Mouse (Mus musculus): ENCODE data around the gene Trip10.
"Not testable (repeated sequence)": the region's sequence is repeated elsewhere in the genome, so short reads cannot be mapped to it uniquely, and the experiment has no call there.

Trip10 gene

DNA sequence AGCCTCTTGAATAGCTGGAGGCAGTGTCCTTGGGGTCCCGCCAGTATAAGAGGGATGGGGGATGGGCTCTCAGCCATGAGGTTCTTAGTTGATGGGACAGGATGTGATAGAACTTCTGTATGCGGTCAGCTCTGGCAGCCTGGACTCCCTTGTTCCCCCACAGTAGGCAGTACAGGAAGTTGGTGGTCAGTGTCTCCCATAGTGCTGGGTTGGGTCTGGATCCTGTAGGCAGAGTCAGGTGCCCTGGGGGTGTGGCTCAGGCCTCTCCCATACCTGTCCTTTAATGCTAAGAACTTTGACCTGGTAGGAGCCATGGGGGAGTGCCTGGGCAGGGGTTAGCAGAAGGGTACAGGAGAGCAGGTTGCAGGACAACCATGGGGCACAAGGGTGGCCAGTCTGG lies 14.9 kb downstream of the Trip10 start:
- DNase-seq (ENCODE audit: low spot score), result no peak

DNA sequence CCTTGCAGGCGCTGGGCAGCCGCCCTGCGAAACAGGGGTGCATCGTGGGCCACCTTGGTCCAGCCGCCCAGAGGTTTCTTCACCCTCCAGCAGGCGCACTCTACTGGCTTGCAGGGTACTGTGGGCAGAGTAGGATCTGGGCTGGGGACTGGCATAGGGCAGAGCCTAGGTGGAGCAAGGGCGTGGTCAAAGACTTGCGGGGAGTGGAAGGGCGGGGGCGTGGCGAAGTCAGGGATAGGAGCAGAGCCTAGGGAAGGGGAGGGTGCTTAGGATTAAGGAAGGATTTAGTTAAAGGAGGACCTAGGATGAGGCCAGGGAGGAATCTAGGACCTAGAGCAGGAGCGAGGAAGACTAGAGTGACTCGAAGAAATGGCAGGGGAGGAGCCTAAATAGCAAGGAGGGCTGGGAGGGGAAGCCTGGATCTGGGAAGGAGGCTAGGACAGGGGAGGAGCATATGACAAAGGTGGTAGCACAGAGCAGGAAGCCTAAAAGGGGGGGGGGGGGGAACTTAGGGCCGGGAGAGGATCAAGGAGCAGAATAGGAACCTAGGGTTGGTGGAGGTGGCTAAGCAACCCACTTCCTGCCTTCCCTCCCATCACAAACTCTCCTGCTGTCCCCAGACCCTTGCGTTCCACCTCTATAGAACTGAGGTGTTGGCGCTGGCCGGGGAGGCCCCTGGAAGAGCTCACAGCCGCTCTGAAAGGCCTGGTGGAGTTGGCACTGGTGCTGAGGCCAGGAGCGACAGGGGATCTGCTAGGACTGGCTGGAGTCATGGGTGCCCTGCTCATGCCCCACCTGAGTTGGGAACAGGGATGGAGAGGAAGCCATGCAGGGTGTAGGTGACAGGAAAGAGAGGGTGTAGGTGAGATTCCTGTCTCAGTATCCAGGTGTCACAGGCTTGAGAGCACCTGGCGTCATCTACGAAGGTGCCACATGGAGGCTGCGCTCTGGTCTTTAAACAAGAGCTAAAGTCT lies 16.0 kb downstream of the Trip10 start:
- DNase-seq (ENCODE audit: low spot score), result peak; percentile 42

DNA sequence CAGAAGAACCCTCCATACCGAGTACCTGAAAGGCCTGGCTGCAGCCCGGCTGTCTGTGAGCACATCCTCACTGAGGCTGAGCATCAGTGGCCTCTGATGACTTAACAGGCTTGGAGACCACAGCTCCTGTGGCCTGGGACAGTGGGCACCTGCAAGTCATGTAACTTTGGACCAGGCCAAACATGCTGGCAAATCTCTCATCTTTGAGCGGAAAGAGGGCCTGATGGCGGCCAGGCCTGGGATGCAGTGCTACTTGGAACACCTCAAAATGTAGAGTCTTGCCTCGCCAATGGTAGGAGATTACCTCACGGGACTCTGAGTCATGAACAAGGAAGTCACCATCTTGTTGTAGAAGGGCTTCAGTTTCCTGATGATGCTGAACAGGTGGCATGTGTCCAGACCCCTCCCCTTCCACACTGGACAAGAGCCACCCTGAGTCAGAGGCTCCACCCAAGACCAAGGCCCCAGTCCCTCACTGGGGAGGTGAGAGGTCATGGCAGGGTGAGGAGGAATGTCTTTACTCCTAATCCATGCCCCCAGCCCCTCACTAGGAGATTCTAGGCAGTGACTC lies 18.4 kb downstream of the Trip10 start:
- DNase-seq (ENCODE audit: low spot score), result no peak

DNA sequence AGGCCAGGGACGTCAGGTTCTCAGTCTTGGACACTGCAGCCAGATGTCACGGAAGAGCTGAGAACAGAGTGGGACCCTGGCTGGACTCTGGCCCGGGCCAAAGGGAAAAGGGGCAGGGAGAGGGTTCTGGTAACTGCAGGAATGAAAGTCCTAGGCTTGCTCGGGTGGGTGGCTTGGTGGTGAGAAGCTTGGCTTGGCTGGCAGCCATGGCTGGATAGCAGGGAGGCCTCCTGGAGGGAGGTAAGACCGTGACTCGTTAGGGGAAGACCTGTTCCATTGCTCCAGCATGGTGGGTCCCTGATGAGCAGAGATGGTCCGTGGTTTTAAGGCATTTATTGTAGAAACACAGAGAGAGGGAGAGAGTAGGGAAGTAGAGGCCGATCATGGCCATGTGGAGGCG lies 22.0 kb downstream of the Trip10 start:
- no peak for DNase-seq (ENCODE audit: low spot score)

DNA sequence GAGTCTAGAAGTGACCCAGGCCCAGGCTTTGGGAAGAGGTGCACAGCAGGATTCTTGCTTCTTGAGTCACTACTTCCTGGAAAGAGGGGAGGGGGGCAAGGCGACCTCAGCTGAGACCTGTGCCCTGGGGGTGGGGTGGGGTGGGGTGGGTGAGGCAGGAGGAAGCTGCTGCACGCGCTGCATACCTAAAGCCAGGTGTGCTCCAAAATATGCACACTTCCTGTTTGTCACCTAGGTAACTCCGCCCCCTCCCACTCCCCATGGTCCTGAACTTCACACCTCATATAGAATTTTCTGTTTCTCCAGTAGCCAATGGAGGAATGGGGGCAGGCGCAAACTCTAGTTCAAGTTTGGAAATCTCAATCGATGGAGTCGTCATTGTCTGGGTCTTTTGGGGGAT lies 24.6 kb downstream of the Trip10 start:
- no peak for DNase-seq (ENCODE audit: low spot score)

DNA sequence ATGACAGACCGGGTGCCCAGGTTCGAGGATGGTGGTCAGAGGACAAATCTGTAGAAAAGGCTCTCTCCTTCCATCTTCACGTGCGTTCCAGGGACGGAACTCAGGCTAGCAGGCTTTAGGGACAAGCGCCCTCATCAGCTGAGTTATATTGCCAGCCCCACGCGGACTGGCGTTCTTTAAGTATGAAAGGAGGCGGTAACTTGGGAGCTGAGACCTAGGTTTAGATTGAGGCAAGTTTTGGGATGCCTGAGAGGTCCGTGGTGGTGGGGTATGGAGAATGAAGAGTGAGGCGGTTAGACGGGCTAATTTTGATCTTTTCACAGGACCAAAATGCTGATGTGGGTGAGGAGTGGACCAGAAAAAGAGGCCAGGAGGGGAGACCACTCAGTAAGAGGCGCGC lies 25.4 kb downstream of the Trip10 start:
- peak; percentile 25 for DNase-seq (ENCODE audit: low spot score)

DNA sequence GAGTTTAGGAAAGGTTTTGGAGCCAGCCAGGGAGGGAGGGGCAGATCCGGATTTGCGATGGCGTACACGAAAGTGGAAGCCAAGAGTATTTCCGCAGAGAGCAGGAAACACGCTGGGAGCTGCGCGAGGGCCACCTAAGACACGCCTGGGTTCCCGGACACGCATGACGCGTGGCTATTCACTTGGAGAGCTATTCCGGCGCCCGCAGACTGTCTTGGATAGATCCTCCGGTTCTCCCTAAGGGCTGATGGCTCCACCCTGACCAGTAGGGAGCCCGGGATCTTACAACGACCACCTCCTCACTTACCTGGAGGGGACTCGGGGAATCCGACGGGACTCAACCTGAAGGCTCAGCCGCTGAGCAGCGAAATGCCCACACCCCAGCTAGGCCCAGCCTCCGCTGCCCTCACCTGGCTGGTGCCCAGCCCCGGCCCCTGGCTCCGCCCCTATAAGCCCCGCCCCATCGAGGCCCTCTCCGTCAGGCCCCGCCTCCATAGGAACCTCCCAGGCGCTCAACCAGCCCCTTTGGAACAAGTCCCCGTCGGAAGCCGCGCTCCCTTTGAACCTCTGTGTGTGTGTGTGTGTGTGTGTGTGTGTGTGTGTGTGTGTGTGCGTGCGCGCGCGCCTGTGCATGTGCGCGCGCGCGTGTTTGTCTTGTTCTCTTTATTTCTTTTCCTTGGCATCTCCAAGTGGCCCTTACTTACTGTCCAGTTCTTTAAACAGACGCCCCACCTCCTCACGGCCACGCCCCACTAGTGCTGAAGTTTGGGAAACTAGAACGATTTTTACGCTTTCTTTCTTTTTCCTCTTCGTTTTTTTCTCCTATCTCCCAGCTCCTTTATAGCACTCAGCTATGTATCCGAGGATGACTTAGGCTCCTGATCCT lies 26.1 kb downstream of the Trip10 start:
- peak; percentile 59 for DNase-seq (ENCODE audit: low spot score)

DNA sequence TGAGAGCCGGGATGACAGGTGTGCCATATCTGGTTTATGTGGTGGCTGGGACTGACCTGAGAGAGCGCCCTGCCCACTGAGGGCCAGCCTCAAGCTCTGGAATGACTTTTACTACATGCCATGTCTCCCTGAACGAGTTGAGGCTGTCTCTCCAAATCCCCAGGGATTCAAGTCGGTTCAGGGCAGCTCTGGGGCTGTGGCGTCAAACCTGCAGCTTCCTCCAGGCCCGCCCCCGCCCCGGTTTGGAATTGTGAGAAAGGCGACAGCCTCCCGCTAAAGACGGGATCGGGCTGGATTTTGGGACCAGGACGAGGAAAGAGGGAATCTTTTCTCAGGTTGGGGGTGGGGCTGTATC lies 26.7 kb downstream of the Trip10 start:
- no peak for DNase-seq (ENCODE audit: low spot score)

DNA sequence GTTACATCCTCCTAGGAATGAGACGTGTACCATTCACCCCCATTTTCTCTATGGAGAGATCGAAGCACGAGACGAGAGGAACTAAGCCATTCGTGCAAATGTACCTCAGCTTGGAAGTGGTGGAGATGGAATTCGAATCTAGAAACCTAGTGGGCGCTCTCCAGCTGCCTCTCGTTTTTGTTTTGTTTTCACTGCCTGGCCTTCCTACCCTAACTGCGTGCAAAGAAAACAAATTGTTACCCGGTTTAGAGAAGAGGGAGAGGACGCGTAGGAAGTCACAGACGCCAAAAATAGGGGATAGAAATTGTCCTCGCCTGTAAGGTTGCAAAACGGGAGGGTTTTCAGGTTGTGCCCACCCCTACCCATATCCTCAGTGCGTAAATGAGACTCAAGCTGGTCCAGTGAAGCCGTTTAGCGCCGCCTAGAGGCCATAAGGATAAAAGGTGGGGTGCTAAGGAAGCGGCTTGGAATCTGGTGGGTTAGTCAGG lies 27.4 kb downstream of the Trip10 start:
- DNase-seq (ENCODE audit: low spot score), result peak; percentile 90

DNA sequence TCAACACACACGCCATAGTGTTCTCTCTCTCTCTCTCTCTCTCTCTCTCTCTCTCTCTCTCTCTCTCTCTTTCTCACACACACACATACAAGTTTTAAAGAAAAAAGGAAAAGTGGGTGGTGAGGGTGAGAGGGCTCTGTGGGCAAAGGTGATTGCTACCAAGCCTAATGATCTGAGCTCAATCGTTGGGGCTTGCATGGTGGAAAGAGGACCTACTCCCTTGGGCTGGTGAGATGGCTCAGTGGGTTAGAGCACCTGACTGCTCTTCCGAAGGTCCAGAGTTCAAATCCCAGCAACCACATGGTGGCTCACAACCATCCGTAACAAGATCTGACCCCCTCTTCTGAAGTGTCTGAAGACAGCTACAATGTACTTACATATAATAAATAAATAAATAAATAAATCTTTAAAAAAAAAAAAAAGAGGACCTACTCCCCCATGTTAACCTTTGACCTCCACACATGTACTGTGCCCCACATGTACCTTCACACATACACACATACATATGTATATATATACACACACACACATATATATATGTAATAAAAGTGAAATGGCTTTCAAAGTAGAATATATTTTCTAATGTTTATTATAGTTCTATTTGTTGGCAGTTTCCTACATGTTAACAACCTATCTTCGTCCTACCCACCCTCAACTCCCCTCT lies 28.5 kb downstream of the Trip10 start:
- DNase-seq (ENCODE audit: low spot score), result not testable (repeated sequence)

DNA sequence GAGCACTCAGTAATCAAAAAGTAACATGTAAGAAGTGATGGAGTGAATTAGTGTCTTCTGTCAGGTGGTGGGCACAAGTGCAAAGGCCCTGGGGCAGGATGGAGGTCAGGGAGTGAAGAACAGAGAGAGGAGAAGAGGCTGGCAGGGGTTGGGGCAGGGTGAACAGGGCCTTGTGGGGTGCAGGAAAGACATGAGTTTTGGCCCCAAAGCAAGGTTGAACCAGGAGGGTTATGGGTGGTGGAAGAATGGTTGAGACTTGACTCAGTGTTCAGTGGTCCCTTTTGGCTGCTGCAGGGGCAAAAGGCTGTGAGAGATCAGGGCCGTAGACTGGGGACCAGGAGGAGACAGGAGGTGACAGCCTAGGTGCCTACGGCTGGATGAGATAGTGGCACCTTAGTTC lies 29.3 kb downstream of the Trip10 start:
- DNase-seq (ENCODE audit: low spot score), result no peak

DNA sequence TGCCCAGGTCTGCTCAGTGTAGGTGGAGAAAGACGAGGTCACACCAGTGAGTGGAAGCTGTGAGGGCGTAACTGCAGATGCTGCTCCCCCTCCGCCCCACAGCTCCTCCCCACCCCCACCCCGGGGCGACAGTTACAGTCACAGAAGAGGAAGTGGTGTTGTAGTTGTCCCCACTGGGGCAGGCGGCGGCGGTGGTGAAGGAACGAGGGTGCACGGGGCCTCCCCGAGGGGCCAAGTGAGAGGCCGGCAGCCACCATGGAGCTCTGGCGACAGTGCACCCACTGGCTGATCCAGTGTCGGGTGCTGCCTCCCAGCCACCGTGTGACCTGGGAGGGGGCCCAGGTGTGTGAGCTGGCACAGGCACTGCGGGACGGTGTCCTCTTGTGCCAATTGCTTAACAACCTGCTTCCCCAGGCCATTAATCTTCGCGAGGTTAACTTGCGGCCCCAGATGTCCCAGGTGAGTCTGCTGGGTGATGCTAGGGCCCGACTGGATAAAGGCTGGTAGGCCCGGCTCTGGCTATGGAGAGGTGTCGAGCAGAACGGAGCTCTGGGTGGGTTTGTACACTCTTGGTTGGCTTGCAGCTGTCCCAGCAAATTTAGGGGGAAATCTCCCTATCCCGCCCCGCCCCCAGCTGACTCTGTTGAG lies 29.8 kb downstream of the Trip10 start, which contains the start of gene Vav1:
Vav1 (plus strand) TSS at position 158 of the 648 bp plus-strand sequence.
- DNase-seq (ENCODE audit: low spot score), result no peak

DNA sequence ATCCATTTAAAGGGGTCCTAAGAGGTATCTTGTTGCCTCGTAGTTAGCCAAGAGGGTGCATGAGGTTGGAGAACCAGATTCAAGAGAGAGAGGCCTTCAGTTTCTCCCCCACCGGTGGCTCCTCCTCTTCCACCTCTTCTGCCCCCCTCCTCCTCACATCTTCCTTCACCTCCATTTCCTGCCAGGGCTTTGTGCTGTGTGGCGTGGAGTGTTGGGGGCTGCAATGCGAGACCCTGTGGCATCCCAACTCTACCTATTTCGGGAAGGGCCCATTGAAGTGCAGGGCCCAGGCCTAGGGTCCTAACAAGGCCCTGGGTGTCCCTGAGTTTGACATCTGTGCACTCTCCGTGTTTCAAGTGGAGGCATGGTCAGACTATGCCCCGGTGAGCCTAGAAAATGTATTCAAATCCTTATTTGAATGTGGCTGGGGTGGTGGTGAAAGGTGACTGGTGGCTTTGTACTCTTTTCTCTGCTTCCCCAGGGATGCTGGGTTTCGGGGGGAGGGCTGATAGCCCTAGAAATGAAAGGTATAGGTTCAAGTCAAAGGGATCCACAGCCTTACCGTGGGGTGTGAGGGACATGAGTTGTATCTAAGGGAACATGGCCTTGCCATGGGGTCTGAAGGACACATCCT lies 30.5 kb downstream of the Trip10 start:
- no peak for DNase-seq (ENCODE audit: low spot score)

DNA sequence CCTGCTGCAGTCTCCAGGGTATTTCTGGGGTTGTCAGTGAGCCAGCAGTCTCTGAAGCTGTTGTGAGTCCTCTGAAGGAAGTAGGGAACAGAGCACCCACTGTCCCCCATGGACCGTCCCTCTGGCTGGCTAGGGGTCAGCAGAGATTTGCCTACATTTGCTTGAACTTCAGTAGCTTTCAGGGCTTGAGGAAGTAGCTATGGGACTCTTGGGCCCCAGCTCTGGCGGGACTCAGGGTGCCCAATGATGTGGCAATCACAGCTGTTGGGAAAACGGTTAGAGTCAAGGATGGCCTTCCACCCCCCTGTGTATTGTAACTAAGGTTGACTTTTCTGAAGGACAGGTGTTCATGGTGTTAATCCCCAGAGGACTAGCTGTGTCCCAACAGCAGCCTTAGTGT lies 31.2 kb downstream of the Trip10 start:
- no peak for DNase-seq (ENCODE audit: low spot score)

DNA sequence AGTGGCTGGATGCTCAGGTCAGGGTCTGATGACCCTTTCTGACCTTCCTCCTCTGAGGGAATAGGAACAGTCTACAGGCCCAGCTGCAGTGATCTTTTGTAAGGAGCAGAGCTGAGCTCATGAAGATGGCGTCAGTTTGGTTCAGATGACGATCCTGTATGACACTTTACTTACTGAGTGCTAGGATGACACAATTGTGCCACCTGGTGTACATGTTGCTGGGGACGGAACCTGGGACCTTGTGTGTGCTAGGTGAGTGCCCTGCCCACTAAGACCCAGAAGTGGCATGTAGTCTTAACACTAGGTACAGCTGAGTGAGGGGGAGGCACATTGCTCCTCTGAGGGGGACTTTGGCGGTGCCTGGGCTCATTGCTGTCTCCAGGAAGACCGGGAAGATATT lies 34.7 kb downstream of the Trip10 start:
- no peak for DNase-seq (ENCODE audit: low spot score)

DNA sequence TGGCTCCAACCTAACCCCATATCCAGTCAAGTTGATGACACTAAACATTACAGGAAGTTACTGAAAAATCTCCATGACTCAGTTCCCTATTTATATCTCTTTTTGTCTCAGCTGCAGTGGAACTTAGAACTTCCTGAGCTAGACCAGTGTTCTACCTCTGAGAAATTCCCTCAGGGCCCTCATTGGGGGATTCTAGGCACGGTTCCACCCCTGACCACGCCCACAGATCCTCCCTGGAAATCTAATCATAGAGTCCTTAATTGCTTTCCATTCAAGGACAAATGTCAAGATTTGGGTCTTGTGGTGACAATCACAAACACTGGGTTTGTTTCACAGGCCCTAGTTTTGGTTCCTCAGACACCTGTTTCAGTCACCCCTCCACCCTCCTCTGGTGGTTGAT lies 35.8 kb downstream of the Trip10 start:
- no peak for DNase-seq (ENCODE audit: low spot score)

DNA sequence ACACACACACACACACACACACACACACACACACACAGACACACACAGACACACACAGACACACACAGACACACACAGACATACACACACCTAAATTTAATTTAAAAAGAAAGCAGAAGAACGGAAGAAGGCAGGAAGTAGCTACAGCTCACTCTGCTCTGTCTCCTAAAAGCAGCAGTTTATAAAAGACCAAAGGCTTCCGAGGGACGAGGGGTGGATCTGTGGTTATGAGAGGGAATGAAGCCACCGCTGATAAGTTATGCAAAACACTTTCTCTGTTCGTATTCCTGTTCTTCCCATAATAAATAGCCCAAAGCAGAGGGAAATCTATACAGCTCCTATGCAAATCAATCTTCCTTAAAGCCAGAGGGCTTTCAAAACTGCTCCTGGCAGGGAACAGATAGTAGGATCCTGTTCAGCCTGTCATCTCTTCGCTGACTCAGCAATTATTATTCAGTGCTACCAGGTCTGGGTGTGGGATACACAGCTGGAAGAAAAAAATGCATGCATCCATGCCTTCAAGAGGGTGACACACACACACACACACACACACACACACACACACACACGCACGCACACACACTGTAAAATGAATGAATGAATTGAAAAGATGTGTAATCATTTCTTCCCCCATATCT lies 37.6 kb downstream of the Trip10 start:
- DNase-seq (ENCODE audit: low spot score), result no peak

DNA sequence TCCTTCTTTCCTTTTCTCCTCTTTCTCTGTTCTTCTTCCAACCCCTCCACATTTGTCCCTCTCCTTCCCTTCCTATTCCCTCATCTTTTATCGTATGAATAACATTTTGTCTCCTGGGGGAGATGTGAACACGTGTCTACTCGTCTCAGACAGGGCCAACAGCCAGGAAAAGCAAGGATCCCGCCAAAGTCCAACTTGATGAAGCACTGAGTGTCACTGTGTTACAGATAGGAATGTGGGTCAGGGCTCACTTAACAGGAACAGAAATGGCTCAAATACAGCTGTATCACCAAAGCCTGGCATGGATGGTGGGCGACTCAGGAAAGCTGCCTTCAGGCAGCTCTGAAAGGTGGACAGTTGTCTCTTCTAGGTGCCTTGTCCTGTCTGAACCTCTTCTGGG lies 40.0 kb downstream of the Trip10 start:
- no peak for DNase-seq (ENCODE audit: low spot score)

DNA sequence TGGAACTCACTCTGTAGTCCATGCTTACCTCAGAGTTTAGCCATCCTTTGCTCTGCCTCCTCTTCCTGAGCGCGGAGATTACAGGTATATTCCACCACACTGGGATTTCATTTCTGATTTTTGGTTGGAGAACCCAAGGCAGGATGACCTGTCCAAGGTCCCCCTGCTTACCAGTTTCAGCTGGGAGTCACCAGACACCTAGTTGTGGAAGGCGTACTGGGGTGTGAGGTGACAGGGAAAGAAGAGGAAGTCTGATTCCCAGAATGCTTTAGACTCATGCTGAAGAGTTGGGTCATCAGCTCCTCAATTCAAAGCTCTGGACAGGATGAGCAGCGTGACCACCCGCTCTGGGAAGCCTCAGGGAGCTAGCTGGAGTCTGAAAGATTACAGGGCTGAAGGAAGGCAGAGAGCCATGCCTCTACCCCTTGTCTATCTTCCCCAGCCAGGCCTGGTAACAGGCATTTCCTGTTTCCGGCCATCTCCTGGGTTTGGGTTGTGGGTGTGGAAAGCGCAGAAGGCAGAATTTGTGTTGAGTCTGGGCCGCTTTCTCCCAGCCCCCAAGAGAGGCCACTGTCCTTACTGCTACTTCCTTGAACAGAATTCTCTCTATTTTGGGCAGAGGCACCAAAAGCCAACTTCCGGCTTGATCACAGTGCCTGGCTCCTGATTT lies 40.9 kb downstream of the Trip10 start:
- DNase-seq (ENCODE audit: low spot score), result no peak

DNA sequence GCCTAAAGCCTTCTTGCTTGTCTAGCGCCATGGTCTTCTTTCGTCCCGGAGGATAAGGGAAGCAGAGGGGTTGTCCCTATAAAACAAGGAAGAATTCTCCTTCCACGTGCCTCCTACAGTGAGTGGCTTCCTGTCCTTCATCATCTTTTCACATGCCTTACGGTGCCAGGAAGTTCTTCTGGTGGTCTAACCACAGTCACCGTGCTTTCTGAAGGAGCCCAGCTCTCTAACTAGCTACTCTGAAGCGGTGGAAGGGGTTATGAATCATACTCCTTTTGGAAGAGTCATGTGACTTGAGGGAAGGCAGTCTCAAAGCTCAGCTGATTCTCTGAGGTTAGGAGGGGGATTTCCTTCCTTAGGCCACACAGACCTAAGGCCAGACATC lies 41.4 kb downstream of the Trip10 start:
- no peak for DNase-seq (ENCODE audit: low spot score)

Data from embryo, embryonic 10 days (tissue).